Mouse (Mus musculus) splenic B cell, adult 2 months (primary cell): Measurements from ENCODE around the gene Prpf40a.

Experiments
- DNase-seq: peaks from one replicate; pipeline ENCODE4 v3.0.0-alpha.2; 2011; ENCODE audit warnings: low read depth, low spot score
- H3K27me3 ChIP-seq: 2 replicates; pipeline ENCODE4 v1.6.1; 2012; ENCODE audit warnings: mild to moderate bottlenecking, low read length, moderate library complexity, mixed read lengths; ENCODE audit not compliant: control insufficient read depth, poor library complexity, insufficient read depth, severe bottlenecking
- H3K36me3 ChIP-seq: 2 replicates; pipeline ENCODE4 v1.6.1; 2012; ENCODE audit warnings: mild to moderate bottlenecking, low read length, moderate library complexity, mixed read lengths; ENCODE audit not compliant: control insufficient read depth, poor library complexity, insufficient read depth, severe bottlenecking

The Prpf40a gene

GRCm38 (mm10) chr2:53146852-53147251 lies 44.2 kb downstream of the Prpf40a start:
- DNase-seq = no peak
- Histone ChIP-seq H3K27me3 (no peaks in the 10 kb centered on the region), H3K36me3 (peaks cover 18% of the 10 kb centered on the region)

GRCm38 (mm10) chr2:53131567-53131966 lies 59.5 kb downstream of the Prpf40a start:
- Histone ChIP-seq H3K27me3 (no peaks in the 10 kb centered on the region), H3K36me3 (no peaks in the 10 kb centered on the region)
- DNase-seq = no peak

GRCm38 (mm10) chr2:53129070-53129469 lies 62.0 kb downstream of the Prpf40a start:
- no peak for DNase-seq
- Histone ChIP-seq H3K36me3 (no peaks in the 10 kb centered on the region), H3K27me3 (no peaks in the 10 kb centered on the region)

- DNase-seq = peak; percentile 7
- Histone ChIP-seq H3K27me3 (no peaks in the 10 kb centered on the region), H3K36me3 (no peaks in the 10 kb centered on the region)
Measured at GRCm38 (mm10) chr2:53125998-53126397, 65.1 kb downstream of the Prpf40a start.

GRCm38 (mm10) chr2:53121797-53122196 lies 69.3 kb downstream of the Prpf40a start:
- H3K36me3 ChIP-seq = no peaks in the 10 kb centered on the region
- DNase-seq = peak; percentile 54
- H3K27me3 ChIP-seq = no peaks in the 10 kb centered on the region

GRCm38 (mm10) chr2:53108547-53108946 lies 82.5 kb downstream of the Prpf40a start:
- H3K36me3 ChIP-seq = no peaks in the 10 kb centered on the region
- H3K27me3 ChIP-seq = no peaks in the 10 kb centered on the region
- no peak for DNase-seq

- H3K27me3 ChIP-seq = no peaks in the 10 kb centered on the region
- no peak for DNase-seq
Measured at GRCm38 (mm10) chr2:53106472-53106871, 84.6 kb downstream of the Prpf40a start.

GRCm38 (mm10) chr2:53106056-53106455 lies 85.0 kb downstream of the Prpf40a start:
- H3K36me3 ChIP-seq = no peaks in the 10 kb centered on the region
- H3K27me3 ChIP-seq = no peaks in the 10 kb centered on the region
- no peak for DNase-seq

More at GRCm38 (mm10) chr2:53106472-53106871, 84.6 kb downstream of the Prpf40a start:
- H3K36me3 ChIP-seq = no peaks in the 10 kb centered on the region

- no peaks in the 10 kb centered on the region for H3K36me3 ChIP-seq
- no peaks in the 10 kb centered on the region for H3K27me3 ChIP-seq
- DNase-seq = no peak
Measured at GRCm38 (mm10) chr2:53105408-53105807, 85.7 kb downstream of the Prpf40a start.

- H3K36me3 ChIP-seq = no peaks in the 10 kb centered on the region
- DNase-seq = no peak
- H3K27me3 ChIP-seq = no peaks in the 10 kb centered on the region
Measured at GRCm38 (mm10) chr2:53102901-53103300, 88.2 kb downstream of the Prpf40a start.

GRCm38 (mm10) chr2:53101885-53102740 lies 89.0 kb downstream of the Prpf40a start:
- H3K27me3 ChIP-seq = no peaks in the 10 kb centered on the region
- no peaks in the 10 kb centered on the region for H3K36me3 ChIP-seq
- no peak for DNase-seq

GRCm38 (mm10) chr2:53100093-53100492 lies 91.0 kb downstream of the Prpf40a start:
- no peak for DNase-seq
- H3K36me3 ChIP-seq = no peaks in the 10 kb centered on the region
- H3K27me3 ChIP-seq = no peaks in the 10 kb centered on the region

- DNase-seq = no peak
- Histone ChIP-seq H3K36me3 (no peaks in the 10 kb centered on the region), H3K27me3 (no peaks in the 10 kb centered on the region)
Measured at GRCm38 (mm10) chr2:53095489-53095888, 95.6 kb downstream of the Prpf40a start.

- Histone ChIP-seq H3K27me3 (no peaks in the 10 kb centered on the region), H3K36me3 (no peaks in the 10 kb centered on the region)
- DNase-seq = peak; percentile 12
Measured at GRCm38 (mm10) chr2:53095031-53095430, 96.1 kb downstream of the Prpf40a start.

GRCm38 (mm10) chr2:53088744-53089143 lies 102.3 kb downstream of the Prpf40a start:
- DNase-seq = no peak
- H3K36me3 ChIP-seq = no peaks in the 10 kb centered on the region
- no peaks in the 10 kb centered on the region for H3K27me3 ChIP-seq
